9 mouse cellular contexts compared by ENCODE assay signal in genomic region chr10:20285994-20286836, GRCm38 (mm10). TPM values are rescaled to one million over a fixed set of nuclear protein-coding genes. Genes with fewer than 3 reads are reported as not detected.
DNase-seq lines count a peak whose midpoint lies in the region; ATAC-seq lines count a peak whose summit lies in the region.
"Had no signal": no experiment of that assay in that cellular context is flagged by ENCODE, and none has a peak within 500 bp of the region (broad histone marks: within the 10 kb centered on the region; RNA-seq: fewer than 3 reads in every experiment).

No protein-coding gene starts in this region.

- H3K27me3 ChIP-seq in kidney, embryonic 15.5 days = no peaks in the 10 kb centered on the region
- no peaks in the 10 kb centered on the region for H3K27me3 ChIP-seq in midbrain, embryonic 14.5 days (ENCODE audit: control insufficient read depth, insufficient read depth, low read length)

- no peaks in the 10 kb centered on the region for H3K36me3 ChIP-seq in kidney, embryonic 15.5 days
- no peaks in the 10 kb centered on the region for H3K36me3 ChIP-seq in midbrain, embryonic 14.5 days (ENCODE audit: control insufficient read depth, insufficient read depth, low read length)

- peak overlapping the region; percentile 58 for H3K27ac ChIP-seq in kidney, embryonic 15.5 days
- peak overlapping the region; percentile 84 for H3K27ac ChIP-seq in midbrain, embryonic 14.5 days (replicated peaks; ENCODE audit: low read depth, low read length)
- H3K27ac ChIP-seq: macrophage had no signal

- H3K4me3 ChIP-seq in kidney, embryonic 15.5 days (replicated peaks) = no peak overlapping the region
- H3K4me3 ChIP-seq in midbrain, embryonic 14.5 days (replicated peaks; ENCODE audit: low read depth, low read length) = no peak overlapping the region

- intact Hi-C loops in heart, postnatal 10 days (cut with DNase I) = loop anchor here (5.0 to 10.0 kb wide), 3 partner anchors 36 to 641 kb away; no protein-coding TSS in a partner anchor

- no peaks in the 10 kb centered on the region for H3K9me3 ChIP-seq in kidney, embryonic 15.5 days (replicated peaks)
- H3K9me3 ChIP-seq in midbrain, embryonic 14.5 days (ENCODE audit: control insufficient read depth, low read length) = no peaks in the 10 kb centered on the region

- peak; percentile 47; the same call in 1 of the 2 replicates for ATAC-seq in kidney, embryonic 15.5 days (replicated peaks; ENCODE audit: low FRiP score)
- ATAC-seq in midbrain, embryonic 14.5 days (ENCODE audit: low FRiP score, low TSS enrichment) = peak; percentile 64

- DNase-seq in kidney, adult 18-20 months = no peak
- DNase-seq in embryo, embryonic 11 days = peak; percentile 70
- peak; percentile 24 to 32 for DNase-seq in heart, postnatal 10 days
- DNase-seq in midbrain, embryonic 14.5 days = peak; percentile 83
- DNase-seq in cerebellum, postnatal 4 days (ENCODE audit: low spot score in 2 of 2) = no peak
- DNase-seq in spleen, adult 12 weeks (ENCODE audit: low spot score) = no peak
- no peak for DNase-seq in thymus, postnatal 14 days

- peaks cover 28% of the 10 kb centered on the region for H3K4me1 ChIP-seq in kidney, embryonic 15.5 days
- H3K4me1 ChIP-seq in midbrain, embryonic 14.5 days (ENCODE audit: control insufficient read depth, insufficient read depth, low read length) = peaks cover 28% of the 10 kb centered on the region

- H3K9ac ChIP-seq in kidney, embryonic 15.5 days = no peak overlapping the region
- H3K9ac ChIP-seq in midbrain, embryonic 14.5 days (replicated peaks; ENCODE audit: low read length) = peak overlapping the region; percentile 39; the same call in 1 of the 2 replicates

- H3K4me2 ChIP-seq in kidney, embryonic 15.5 days = peak overlapping the region; percentile 28
- peak overlapping the region; percentile 42 for H3K4me2 ChIP-seq in midbrain, embryonic 14.5 days (ENCODE audit: low read length)

- WGBS in kidney, embryonic 15.5 days = 27% methylated on average over 15 of the region's 15 CpGs
- 11% methylated on average over 15 of the region's 15 CpGs for WGBS in midbrain, embryonic 14.5 days

RNA-seq across cellular contexts. Expression of gene Bclaf1, which starts 26.1 kb away (rescaled TPM):
- 128 and 134 TPM in 2 replicates for polyA plus RNA-seq in kidney, embryonic 15.5 days (2015; fragmentation: Nextera tagmentation; extraction: Ambion mirVana)
- total RNA-seq in heart, postnatal 10 days (2021) = 10 to 100 TPM; 86.4 to 96.1 TPM
- 113 and 148 TPM in 2 replicates for polyA plus RNA-seq in midbrain, embryonic 14.5 days (2014; fragmentation: Nextera tagmentation; extraction: Ambion mirVana)

Comparison
In these comparisons a context has a peak if more than half of its experiments do, and no peak if none do; other contexts are left out.
1. DNase-seq: peak in embryo, embryonic 11 days (single experiment), heart, postnatal 10 days (2 of 2) and midbrain, embryonic 14.5 days (single experiment); none in kidney, adult 18-20 months (single experiment), cerebellum, postnatal 4 days (0 of 2), spleen, adult 12 weeks (single experiment) and thymus, postnatal 14 days (single experiment).